Mouse (Mus musculus) heart, adult 9 months (tissue): Measurements from ENCODE around the gene Lyl1.
A peak's percentile ranks its signal among the peaks of the same experiment; 100 is the strongest.

ENCODE experiments used
- DNase-seq, 2 experiments: peaks; one replicate each; pipeline ENCODE4 v3.0.0; 2022; ENCODE audit warnings: low spot score in 2 of 2

Lyl1 gene

GRCm38 (mm10) chr8:84700941-84701911 lies at the start of gene Lyl1:
TSS of gene Lyl1 (plus strand) at chr8:84701457.
- DNase-seq: peak; percentile 83 to 90

- no peak for DNase-seq
Measured at GRCm38 (mm10) chr8:84653092-84653631, 48.1 kb upstream of the Lyl1 start.

GRCm38 (mm10) chr8:84654597-84654996 lies 46.7 kb upstream of the Lyl1 start:
- no peak for DNase-seq

- DNase-seq: no peak
Measured at GRCm38 (mm10) chr8:84655336-84656190, 45.7 kb upstream of the Lyl1 start.

- no peak for DNase-seq
Measured at GRCm38 (mm10) chr8:84656191-84656525, 45.1 kb upstream of the Lyl1 start.

- DNase-seq: peak; percentile 88 to 94
Measured at GRCm38 (mm10) chr8:84656641-84657126, 44.6 kb upstream of the Lyl1 start.

- no peak for DNase-seq
Measured at GRCm38 (mm10) chr8:84657203-84657602, 44.1 kb upstream of the Lyl1 start.

GRCm38 (mm10) chr8:84657680-84658079 lies 43.6 kb upstream of the Lyl1 start:
- no peak for DNase-seq

- DNase-seq: no peak
Measured at GRCm38 (mm10) chr8:84658951-84659350, 42.3 kb upstream of the Lyl1 start.

- peak; percentile 82 to 90 for DNase-seq
Measured at GRCm38 (mm10) chr8:84659936-84660818, 41.1 kb upstream of the Lyl1 start.

- peak; percentile 53 to 55 for DNase-seq
Measured at GRCm38 (mm10) chr8:84660819-84661457, 40.3 kb upstream of the Lyl1 start.

GRCm38 (mm10) chr8:84661458-84661871 lies 39.8 kb upstream of the Lyl1 start:
- DNase-seq: peak; percentile 94 to 96

GRCm38 (mm10) chr8:84661961-84662571 lies 39.2 kb upstream of the Lyl1 start:
- DNase-seq: no peak

GRCm38 (mm10) chr8:84662581-84663065 lies 38.6 kb upstream of the Lyl1 start, which contains the start of gene Ier2:
TSS of gene Ier2 (minus strand) at chr8:84662852.
- DNase-seq: peak; percentile 97 to 98

- peak; percentile 98 to 99 for DNase-seq
Measured at GRCm38 (mm10) chr8:84663483-84664327, 37.6 kb upstream of the Lyl1 start.

- DNase-seq: peak; percentile 82 to 83
Measured at GRCm38 (mm10) chr8:84664566-84665384, 36.5 kb upstream of the Lyl1 start.

- no peak for DNase-seq
Measured at GRCm38 (mm10) chr8:84665385-84665893, 35.8 kb upstream of the Lyl1 start.

GRCm38 (mm10) chr8:84668081-84668480 lies 33.2 kb upstream of the Lyl1 start:
- DNase-seq: no peak
